ENCODE assay signal across 9 mouse cellular contexts in the genomic region with DNA sequence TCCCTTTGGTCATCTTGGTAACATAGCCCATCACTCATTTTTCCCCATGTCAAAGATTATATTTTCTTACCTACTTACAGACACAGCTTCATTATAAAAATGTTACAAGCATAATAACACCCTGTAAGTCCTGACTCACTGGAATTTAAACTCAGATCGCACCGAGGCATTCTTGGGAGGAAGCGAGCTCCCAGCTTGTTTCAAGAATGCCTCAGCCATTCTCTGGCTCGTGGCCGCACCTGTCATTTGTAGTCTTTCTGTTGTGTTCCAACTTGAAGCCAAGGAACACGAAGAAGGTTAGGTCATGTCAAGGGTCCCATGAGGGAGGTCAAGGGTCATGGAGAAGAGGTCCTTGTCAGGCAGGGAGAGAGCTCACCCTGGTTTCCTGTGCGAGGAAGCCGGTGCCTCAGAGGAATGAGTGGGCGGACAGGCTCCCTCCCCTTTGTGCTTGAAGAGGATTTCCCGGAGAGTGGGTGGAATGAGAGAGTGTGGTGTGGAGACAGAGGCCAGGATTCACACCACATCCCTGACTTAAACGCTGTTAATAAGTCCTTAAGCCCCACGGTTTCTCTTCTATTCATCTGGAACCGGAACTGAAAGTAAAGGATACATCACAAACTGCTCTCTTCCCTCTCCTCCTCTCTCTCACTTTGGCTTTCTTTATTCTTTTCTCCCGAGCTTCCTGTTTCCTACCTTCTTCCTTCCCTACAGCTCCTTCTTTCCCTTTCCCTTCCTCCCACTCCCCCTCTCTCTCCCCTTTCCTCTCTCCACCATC.
DNase-seq lines count a peak whose midpoint lies in the region; ATAC-seq lines count a peak whose summit lies in the region.
"Had no signal": no experiment of that assay in that cellular context is flagged by ENCODE, and none has a peak within 500 bp of the region (broad histone marks: within the 10 kb centered on the region; RNA-seq: fewer than 3 reads in every experiment).

No protein-coding gene starts in this region.

- DNase-seq in heart, adult 11 months: peak; percentile 92
- DNase-seq in heart, adult 8-10 months (ENCODE audit: low spot score): no peak
- DNase-seq in adrenal gland, adult 18-20 months (ENCODE audit: low spot score in 2 of 2): peak; percentile 38 to 50
- peak; percentile 15 to 20 for DNase-seq in left cerebral cortex, adult 8-10 months (ENCODE audit: low spot score in 2 of 2)
- no peak for DNase-seq in B cell, adult 2 months

- peak overlapping the region; percentile 12; the same call in 1 of the 2 replicates for H3K9ac ChIP-seq in heart, embryonic 13.5 days
- H3K9ac ChIP-seq: limb, embryonic 12.5 days had no signal

- no peaks in the 10 kb centered on the region for H3K27me3 ChIP-seq in heart, embryonic 13.5 days (replicated peaks)
- H3K27me3 ChIP-seq: limb, embryonic 12.5 days had no signal

- H3K36me3 ChIP-seq in heart, embryonic 13.5 days: no peaks in the 10 kb centered on the region
- H3K36me3 ChIP-seq: limb, embryonic 12.5 days had no signal

- peak overlapping the region; percentile 35 for H3K4me2 ChIP-seq in heart, embryonic 13.5 days
- H3K4me2 ChIP-seq: limb, embryonic 12.5 days had no signal

- peaks cover 48% of the 10 kb centered on the region for H3K4me1 ChIP-seq in heart, embryonic 13.5 days

- H3K9me3 ChIP-seq in heart, embryonic 13.5 days: no peaks in the 10 kb centered on the region
- H3K9me3 ChIP-seq: limb, embryonic 12.5 days had no signal

- 29% methylated on average over 14 of the region's 14 CpGs for WGBS in heart, embryonic 13.5 days

- ATAC-seq in heart, embryonic 13.5 days (ENCODE audit: extremely low read depth, insufficient number of reproducible peaks, low FRiP score, low TSS enrichment): no peak
- ATAC-seq in cerebellum, adult (ENCODE audit: insufficient number of reproducible peaks, low FRiP score, low TSS enrichment): no peak
- no peak for ATAC-seq in erythroblast, adult 5-6 weeks (replicated peaks; ENCODE audit: low FRiP score, poor library complexity, severe bottlenecking)

- peak overlapping the region; percentile 12; the same call in 1 of the 2 replicates for H3K27ac ChIP-seq in heart, embryonic 13.5 days (replicated peaks)
- H3K27ac ChIP-seq: limb, embryonic 12.5 days had no signal

- no peak overlapping the region for H3K4me3 ChIP-seq in heart, embryonic 13.5 days
- H3K4me3 ChIP-seq: limb, embryonic 12.5 days had no signal

Comparison
In these comparisons a context has a peak if more than half of its experiments do, and no peak if none do; other contexts are left out.
1. DNase-seq: peak in heart, adult 11 months (single experiment), adrenal gland, adult 18-20 months (2 of 2) and left cerebral cortex, adult 8-10 months (2 of 2); none in heart, adult 8-10 months (single experiment) and B cell, adult 2 months (0 of 2).